ENCODE assay signal across 25 mouse cellular contexts in genomic region chr6:136653331-136653730, GRCm38 (mm10). TPM values are rescaled to one million over a fixed set of nuclear protein-coding genes. Genes with fewer than 3 reads are reported as not detected.
A peak's percentile ranks its signal among the peaks of the same experiment; 100 is the strongest.
DNase-seq lines count a peak whose midpoint lies in the region; ATAC-seq and TF ChIP-seq lines count a peak whose summit lies in the region.
"Had no signal": no experiment of that assay in that cellular context is flagged by ENCODE, and none has a peak within 500 bp of the region (broad histone marks: within the 10 kb centered on the region; RNA-seq: fewer than 3 reads in every experiment).

No protein-coding gene starts in this region.

- H3K4me3 ChIP-seq in midbrain, embryonic 11.5 days (ENCODE audit: low read depth, low read length): no peak overlapping the region
- H3K4me3 ChIP-seq in midbrain, embryonic 13.5 days (replicated peaks): no peak overlapping the region
- no peak overlapping the region for H3K4me3 ChIP-seq in CH12.LX (replicated peaks in 1 of 3; ENCODE audit: low read depth in 2 of 3, low read length in 2 of 3, poor library complexity in 1 of 3)
- H3K4me3 ChIP-seq: embryonic facial prominence, embryonic 15.5 days; erythroblast, embryonic 14.5 days; forebrain, embryonic 10.5 days; gastrocnemius, adult 2 months; heart, embryonic 10.5 days; hindbrain, embryonic 13.5 days had no signal

- no peaks in the 10 kb centered on the region for H3K4me1 ChIP-seq in midbrain, embryonic 11.5 days (ENCODE audit: control insufficient read depth, insufficient read depth, low read length)
- H3K4me1 ChIP-seq in midbrain, embryonic 13.5 days (replicated peaks): no peaks in the 10 kb centered on the region
- peaks cover 0 to 18% of the 10 kb centered on the region in 2 experiments; a peak in 2 of 4 replicates for H3K4me1 ChIP-seq in CH12.LX (ENCODE audit: control insufficient read depth in 1 of 2, insufficient read depth in 2 of 2)
- H3K4me1 ChIP-seq: embryonic facial prominence, embryonic 15.5 days; forebrain, embryonic 10.5 days; hindbrain, embryonic 13.5 days had no signal

- H3K79me2 ChIP-seq in CH12.LX (replicated peaks; ENCODE audit: control insufficient read depth, extremely low read depth, insufficient read depth, poor library complexity, severe bottlenecking): no peaks in the 10 kb centered on the region

- H3K27ac ChIP-seq in midbrain, embryonic 11.5 days (ENCODE audit: low read depth, low read length): no peak overlapping the region
- H3K27ac ChIP-seq in midbrain, embryonic 13.5 days: no peak overlapping the region
- no peak overlapping the region for H3K27ac ChIP-seq in CH12.LX (ENCODE audit: insufficient read depth, low read depth)
- H3K27ac ChIP-seq: embryonic facial prominence, embryonic 15.5 days; forebrain, embryonic 10.5 days; gastrocnemius, adult 2 months; heart, embryonic 10.5 days; hindbrain, embryonic 13.5 days; hindbrain, postnatal 0 days had no signal

- H3K9ac ChIP-seq in midbrain, embryonic 11.5 days (ENCODE audit: low read length): no peak overlapping the region
- no peak overlapping the region for H3K9ac ChIP-seq in midbrain, embryonic 13.5 days (replicated peaks)
- H3K9ac ChIP-seq in CH12.LX (ENCODE audit: insufficient read depth, low read depth): no peak overlapping the region
- H3K9ac ChIP-seq: embryonic facial prominence, embryonic 15.5 days; hindbrain, embryonic 13.5 days had no signal

- no peaks in the 10 kb centered on the region for H3K27me3 ChIP-seq in midbrain, embryonic 11.5 days (ENCODE audit: control insufficient read depth, insufficient read depth, low read length)
- H3K27me3 ChIP-seq in midbrain, embryonic 13.5 days: no peaks in the 10 kb centered on the region
- H3K27me3 ChIP-seq in CH12.LX (replicated peaks): no peaks in the 10 kb centered on the region
- H3K27me3 ChIP-seq: embryonic facial prominence, embryonic 15.5 days; hindbrain, embryonic 13.5 days had no signal

- 69% methylated on average over 5 of the region's 5 CpGs for WGBS in midbrain, embryonic 11.5 days
- 75% methylated on average over 5 of the region's 5 CpGs for WGBS in midbrain, embryonic 13.5 days

- no peak overlapping the region for H3K4me2 ChIP-seq in midbrain, embryonic 11.5 days
- no peak overlapping the region for H3K4me2 ChIP-seq in midbrain, embryonic 13.5 days (replicated peaks)
- H3K4me2 ChIP-seq in CH12.LX (ENCODE audit: insufficient read depth, low read depth, poor library complexity, severe bottlenecking): no peak overlapping the region
- H3K4me2 ChIP-seq: embryonic facial prominence, embryonic 15.5 days; hindbrain, embryonic 13.5 days had no signal

- no peak for TF ChIP-seq CTCF in CH12.LX (conservative IDR thresholded peaks at IDR 0.05 in 1 of 2, IDR thresholded peaks at IDR 0.05 in 1 of 2; ENCODE audit: low read depth in 2 of 2, low read length in 2 of 2)

- H3K36me3 ChIP-seq in midbrain, embryonic 11.5 days (ENCODE audit: control insufficient read depth, insufficient read depth, low read length): no peaks in the 10 kb centered on the region
- H3K36me3 ChIP-seq in midbrain, embryonic 13.5 days: no peaks in the 10 kb centered on the region
- H3K36me3 ChIP-seq in CH12.LX (replicated peaks in 1 of 2; ENCODE audit: control insufficient read depth in 1 of 2, insufficient read depth in 1 of 2, low read length in 1 of 2): no peaks in the 10 kb centered on the region
- H3K36me3 ChIP-seq: embryonic facial prominence, embryonic 15.5 days; forebrain, embryonic 10.5 days; G1E; heart, embryonic 10.5 days; hindbrain, embryonic 13.5 days had no signal

- DNase-seq in midbrain, embryonic 11.5 days (ENCODE audit: low spot score, missing footprints): peak; percentile 37
- DNase-seq in CH12.LX (ENCODE audit: extremely low read depth): peak; percentile 12
- DNase-seq in cerebellum, postnatal 10 days: no peak
- DNase-seq in cerebellum, postnatal 4 days (ENCODE audit: low spot score in 2 of 2): no peak
- no peak for DNase-seq in embryo, embryonic 9.5 days (ENCODE audit: extremely low spot score)
- DNase-seq: adrenal gland, adult 8-10 months; adrenal gland, postnatal 36 days; cerebellum, adult 11 months; cerebellum, adult 8-10 months; cerebellum, postnatal 25 days; gastrocnemius, adult 2 months; gastrocnemius, postnatal 25 days; heart, adult 11 months; heart, postnatal 10 days; heart, postnatal 4 days had no signal

- dilution Hi-C loops in CH12.LX (cut with MboI; ENCODE audit: extremely low pct_ligation_motif_present, extremely low pct_unique_long_range_greater_than_20kb, low sequenced_read_pairs): no loop called here

- TF ChIP-seq EP300 in CH12.LX (IDR thresholded peaks at IDR 0.05; ENCODE audit: low read length): no peak

- TF ChIP-seq POLR2A in CH12.LX (IDR thresholded peaks at IDR 0.05; ENCODE audit: low read depth, low read length): no peak

- in situ Hi-C loops in CH12.LX (cut with MboI; ENCODE audit: low pct_ligation_motif_present, low pct_unique_long_range_greater_than_20kb, low sequenced_read_pairs): no loop called here

- no peaks in the 10 kb centered on the region for H3K9me3 ChIP-seq in midbrain, embryonic 11.5 days (ENCODE audit: control insufficient read depth, low read length)
- no peaks in the 10 kb centered on the region for H3K9me3 ChIP-seq in midbrain, embryonic 13.5 days
- H3K9me3 ChIP-seq in CH12.LX (replicated peaks; ENCODE audit: low read length): no peaks in the 10 kb centered on the region
- H3K9me3 ChIP-seq: embryonic facial prominence, embryonic 15.5 days; forebrain, embryonic 10.5 days; G1E; heart, embryonic 10.5 days; hindbrain, embryonic 13.5 days had no signal

- no peak for ATAC-seq in midbrain, embryonic 11.5 days (ENCODE audit: low FRiP score)
- ATAC-seq in midbrain, embryonic 13.5 days: no peak
- ATAC-seq in megakaryocyte progenitor cell, adult 5-6 weeks (replicated peaks; ENCODE audit: poor library complexity): 0 out of 2 replicates have a peak, but pooled peaks have one; percentile 5
- ATAC-seq: forebrain, embryonic 14.5 days; hindbrain, postnatal 0 days had no signal

- TF ChIP-seq RAD21 in CH12.LX (IDR thresholded peaks at IDR 0.05; ENCODE audit: low read depth, low read length): no peak

TF ChIP-seq in CH12.LX, 34 proteins besides CTCF, POLR2A, EP300 and RAD21:
- TF ChIP-seq HCFC1 (IDR thresholded peaks at IDR 0.05; ENCODE audit: low read depth, low read length) (no peak), MYC (IDR thresholded peaks at IDR 0.05; ENCODE audit: low read depth, low read length) (no peak), JUN (IDR thresholded peaks at IDR 0.05; ENCODE audit: insufficient read depth, low read depth, low read length) (no peak), TBP (conservative IDR thresholded peaks at IDR 0.05; ENCODE audit: low read depth, low read length) (no peak), CHD2 (IDR thresholded peaks at IDR 0.05; ENCODE audit: low read length) (no peak), UBTF (IDR thresholded peaks at IDR 0.05; ENCODE audit: low read depth, low read length) (no peak), JUND (conservative IDR thresholded peaks at IDR 0.05; ENCODE audit: low read depth, low read length) (no peak), GABPA (IDR thresholded peaks at IDR 0.05; ENCODE audit: insufficient replicate concordance, low read depth, low read length) (no peak), ETS1 (conservative IDR thresholded peaks at IDR 0.05; ENCODE audit: low read depth, low read length) (no peak), TCF12 (IDR thresholded peaks at IDR 0.05; ENCODE audit: low read depth, low read length) (no peak), E2F4 (IDR thresholded peaks at IDR 0.05; ENCODE audit: insufficient replicate concordance, low read depth, low read length) (no peak), MEF2A (IDR thresholded peaks at IDR 0.05; ENCODE audit: borderline replicate concordance, low read depth, low read length) (no peak), NELFE (IDR thresholded peaks at IDR 0.05; ENCODE audit: low read depth, low read length) (no peak), MAFK (IDR thresholded peaks at IDR 0.05; ENCODE audit: insufficient replicate concordance, low read length) (no peak), MAX (IDR thresholded peaks at IDR 0.05; ENCODE audit: low read length) (no peak), RCOR1 (conservative IDR thresholded peaks at IDR 0.05; ENCODE audit: low read depth, low read length) (no peak), MAZ (IDR thresholded peaks at IDR 0.05; ENCODE audit: low read depth, low read length) (no peak), IRF4 (IDR thresholded peaks at IDR 0.05; ENCODE audit: low read depth, low read length) (no peak), BHLHE40 (IDR thresholded peaks at IDR 0.05; ENCODE audit: low read depth, low read length) (no peak)

RNA-seq across cellular contexts. Expression of gene Plbd1, which starts 8.4 kb away (rescaled TPM):
- 0.84 and 1.4 TPM in 2 replicates for polyA plus RNA-seq in midbrain, embryonic 11.5 days (2014; fragmentation: Nextera tagmentation; extraction: Ambion mirVana)
- polyA plus RNA-seq in midbrain, embryonic 13.5 days (2015; fragmentation: Nextera tagmentation; extraction: Ambion mirVana): 0.24 and 0.47 TPM in 2 replicates
- total RNA-seq in CH12.LX (2012; rRNA removed) (not detected in 2 replicates), CH12.LX (2014; rRNA removed) (not detected in 2 replicates)
- polyA plus RNA-seq in CH12.LX (2012; ENCODE audit: insufficient read length, low read depth): not detected in 2 replicates
- 12.0 and 16.3 TPM in 2 replicates for total RNA-seq in megakaryocyte progenitor cell, adult 5-6 weeks (2015)
- 10.5 and 10.8 TPM in 2 replicates for total RNA-seq in megakaryocyte progenitor cell, adult 5-6 weeks (2017)
- total RNA-seq: G1E; hindbrain, postnatal 0 days had no signal
- polyA plus RNA-seq: G1E had no signal

Comparison
In these comparisons a context has a peak if more than half of its experiments do, and no peak if none do; other contexts are left out.
1. DNase-seq: peak in midbrain, embryonic 11.5 days (single experiment) and CH12.LX (single experiment); none in cerebellum, postnatal 10 days (0 of 2), cerebellum, postnatal 4 days (0 of 2) and embryo, embryonic 9.5 days (single experiment).